Mouse (Mus musculus) hindbrain, embryonic 10.5 days (tissue): ENCODE results near the gene Olfr497. TPM values are rescaled to one million over a fixed set of nuclear protein-coding genes. Genes with fewer than 3 reads are reported as not detected.

ENCODE experiments used
- DNase-seq: peaks from one replicate; pipeline ENCODE4 v3.0.0-alpha.2; 2017; ENCODE audit warnings: low spot score
- H3K27ac ChIP-seq: fragments of 300-500 bp; sonication (generic); 2 replicates; pipeline ENCODE4 v1.5.1; 2016; ENCODE audit warnings: mild to moderate bottlenecking, moderate library complexity
- H3K27me3 ChIP-seq: fragments of 300-500 bp; sonication (generic); 2 replicates; pipeline ENCODE4 v1.6.1; 2016; ENCODE audit warnings: mild to moderate bottlenecking; ENCODE audit not compliant: poor library complexity, insufficient read depth, severe bottlenecking
- H3K36me3 ChIP-seq: fragments of 300-500 bp; sonication (generic); 2 replicates; pipeline ENCODE4 v1.6.1; 2016; ENCODE audit warnings: mild to moderate bottlenecking, moderate library complexity
- H3K4me1 ChIP-seq: fragments of 300-500 bp; sonication (generic); replicated peaks from 2 replicates; pipeline ENCODE4 v1.6.1; 2016; ENCODE audit warnings: mild to moderate bottlenecking
- H3K4me3 ChIP-seq: fragments of 300-500 bp; sonication (generic); 2 replicates; pipeline ENCODE4 v1.5.1; 2016; ENCODE audit warnings: mild to moderate bottlenecking, moderate library complexity
- H3K9me3 ChIP-seq: fragments of 300-500 bp; sonication (generic); 2 replicates; pipeline ENCODE4 v1.6.1; 2016; ENCODE audit warnings: mild to moderate bottlenecking, moderate library complexity
- WGBS: fragments of 180-500 bp; shearing (Covaris S2); methylation state at CpG from one replicate; pipeline ENCODE4 v1.1.7; 2016; 5-methylcytosine and 5-hydroxymethylcytosine counted together
- polyA plus RNA-seq: library from polyadenylated mRNA; unstranded; fragments of >200 nt; fragmentation: Nextera tagmentation; extraction: Ambion mirVana; gene quantifications from 2 replicates; pipeline ENCODE4 v1.2.1, GENCODE M21; 2016

Gene Olfr497
- polyA plus RNA-seq: not detected in 2 replicates

GRCm38 (mm10) chr7:108420121-108420520 lies at the start of gene Olfr497:
Gene Olfr497 (plus strand): TSS chr7:108420421.
- no peak for DNase-seq
- WGBS: 84% methylated on average over 2 of the region's 2 CpGs
- H3K27ac ChIP-seq: no peak within 1 kb of the TSS
- H3K36me3 ChIP-seq: no peaks in the 10 kb centered on the region
- H3K4me1 ChIP-seq: no peaks in the 10 kb centered on the region
- H3K27me3 ChIP-seq: no peaks in the 10 kb centered on the region
- no peak within 1 kb of the TSS for H3K4me3 ChIP-seq
- no peaks in the 10 kb centered on the region for H3K9me3 ChIP-seq

- no peaks in the 10 kb centered on the region for H3K27me3 ChIP-seq
- no peaks in the 10 kb centered on the region for H3K4me1 ChIP-seq
- no peak for DNase-seq
- H3K27ac ChIP-seq: no peak within 1 kb of the TSS
- H3K9me3 ChIP-seq: no peaks in the 10 kb centered on the region
- no peaks in the 10 kb centered on the region for H3K36me3 ChIP-seq
- WGBS: 88% methylated on average over 1 of the region's 1 CpGs
- H3K4me3 ChIP-seq: no peak within 1 kb of the TSS
These were observed 27.4 kb upstream of the Olfr497 start, which contains the start of gene Olfr495 for GRCm38 (mm10) chr7:108392867-108393266. Gene Olfr495 (plus strand): TSS chr7:108393167.

- DNase-seq: no peak
- no peaks in the 10 kb centered on the region for H3K4me1 ChIP-seq
- no peak within 1 kb of the TSS for H3K27ac ChIP-seq
- WGBS: 89% methylated on average over 1 of the region's 1 CpGs
- no peaks in the 10 kb centered on the region for H3K36me3 ChIP-seq
- no peak within 1 kb of the TSS for H3K4me3 ChIP-seq
- no peaks in the 10 kb centered on the region for H3K27me3 ChIP-seq
- H3K9me3 ChIP-seq: no peaks in the 10 kb centered on the region
These were observed 44.8 kb downstream of the Olfr497 start, which contains the start of gene Olfr498 for GRCm38 (mm10) chr7:108465026-108465425. Gene Olfr498 (plus strand): TSS chr7:108465326.

Other genes with a start within 250 kb of the Olfr497 start
- not detected in 2 replicates for gene Olfr486, start 247.7 kb upstream of the Olfr497 start, polyA plus RNA-seq
- not detected in 2 replicates for gene Olfr487, start 205.8 kb upstream of the Olfr497 start, polyA plus RNA-seq
- not detected in 2 replicates for gene Olfr488, start 162.1 kb upstream of the Olfr497 start, polyA plus RNA-seq
- not detected in 2 replicates for gene Olfr490, start 131.5 kb upstream of the Olfr497 start, polyA plus RNA-seq
- not detected in 2 replicates for gene Olfr491, start 107.0 kb upstream of the Olfr497 start, polyA plus RNA-seq
- gene Olfr492, start 96.7 kb upstream of the Olfr497 start, polyA plus RNA-seq: not detected in 2 replicates
- not detected in 2 replicates for gene Olfr493, start 73.4 kb upstream of the Olfr497 start, polyA plus RNA-seq
- gene Olfr494, start 55.1 kb upstream of the Olfr497 start, polyA plus RNA-seq: not detected in 2 replicates
- gene Olfr495, start 27.3 kb upstream of the Olfr497 start, polyA plus RNA-seq: not detected in 2 replicates
- gene Olfr498, start 44.9 kb downstream of the Olfr497 start, polyA plus RNA-seq: not detected in 2 replicates
- gene Olfr502, start 104.6 kb downstream of the Olfr497 start, polyA plus RNA-seq: not detected in 2 replicates
- gene Olfr503, start 124.1 kb downstream of the Olfr497 start, polyA plus RNA-seq: not detected in 2 replicates
- gene Olfr504, start 145.4 kb downstream of the Olfr497 start, polyA plus RNA-seq: not detected in 2 replicates
- not detected in 2 replicates for gene Olfr506, start 190.4 kb downstream of the Olfr497 start, polyA plus RNA-seq
- gene Olfr507, start 201.4 kb downstream of the Olfr497 start, polyA plus RNA-seq: not detected in 2 replicates
- not detected in 2 replicates for gene Olfr508, start 209.6 kb downstream of the Olfr497 start, polyA plus RNA-seq
- not detected in 2 replicates for gene Olfr509, start 231.5 kb downstream of the Olfr497 start, polyA plus RNA-seq
- gene Olfr510, start 246.0 kb downstream of the Olfr497 start, polyA plus RNA-seq: not detected in 2 replicates